Mouse (Mus musculus) testis, adult 2 months (tissue): ENCODE results near the gene C2cd5. TPM values are rescaled to one million over a fixed set of nuclear protein-coding genes. Genes with fewer than 3 reads are reported as not detected.
"Not testable (repeated sequence)": the region's sequence is repeated elsewhere in the genome, so short reads cannot be mapped to it uniquely, and the experiment has no call there.

Experiments used
- H3K27ac ChIP-seq: fragments of 200-500 bp; 2 replicates; pipeline ENCODE4 v1.5.1; 2012; ENCODE audit warnings: low read depth, low read length; ENCODE audit not compliant: control insufficient read depth, insufficient read depth
- H3K27me3 ChIP-seq: fragments of 200-500 bp; 2 replicates; pipeline ENCODE4 v1.6.1; 2012; ENCODE audit warnings: mild to moderate bottlenecking, low read length, moderate library complexity; ENCODE audit not compliant: control insufficient read depth, insufficient read depth
- H3K36me3 ChIP-seq: fragments of 200-500 bp; 2 replicates; pipeline ENCODE4 v1.6.1; 2012; ENCODE audit warnings: mild to moderate bottlenecking, low read length; ENCODE audit not compliant: control insufficient read depth, insufficient read depth
- H3K4me1 ChIP-seq: fragments of 200-500 bp; 2 replicates; pipeline ENCODE4 v1.6.1; 2012; ENCODE audit warnings: low read length; ENCODE audit not compliant: control insufficient read depth, insufficient read depth
- H3K4me3 ChIP-seq: fragments of 200-500 bp; 2 replicates; pipeline ENCODE4 v1.5.1; 2012; ENCODE audit warnings: low read depth, mild to moderate bottlenecking, low read length, moderate library complexity, mixed read lengths; ENCODE audit not compliant: control insufficient read depth
- CTCF ChIP-seq: fragments of 200-500 bp; IDR thresholded peaks from 2 replicates; pipeline ENCODE4 v1.5.1; 2012; ENCODE audit warnings: low read depth, mild to moderate bottlenecking, inconsistent platforms, low read length, moderate library complexity; ENCODE audit not compliant: control insufficient read depth, insufficient read depth, insufficient replicate concordance
- POLR2A ChIP-seq: fragments of 200-500 bp; IDR thresholded peaks from 2 replicates; pipeline ENCODE4 v1.6.1; 2012; ENCODE audit warnings: low read depth, mild to moderate bottlenecking, inconsistent platforms, low read length, moderate library complexity; ENCODE audit not compliant: control insufficient read depth
- polyA plus RNA-seq: library from polyadenylated mRNA; depleted of rRNA; stranded (reverse); fragments of >200 nt; gene quantifications from 2 replicates; pipeline ENCODE4 v1.2.3, GENCODE M21; 2012

The C2cd5 gene
- polyA plus RNA-seq, 1 experiment, result 13.7 TPM

DNA sequence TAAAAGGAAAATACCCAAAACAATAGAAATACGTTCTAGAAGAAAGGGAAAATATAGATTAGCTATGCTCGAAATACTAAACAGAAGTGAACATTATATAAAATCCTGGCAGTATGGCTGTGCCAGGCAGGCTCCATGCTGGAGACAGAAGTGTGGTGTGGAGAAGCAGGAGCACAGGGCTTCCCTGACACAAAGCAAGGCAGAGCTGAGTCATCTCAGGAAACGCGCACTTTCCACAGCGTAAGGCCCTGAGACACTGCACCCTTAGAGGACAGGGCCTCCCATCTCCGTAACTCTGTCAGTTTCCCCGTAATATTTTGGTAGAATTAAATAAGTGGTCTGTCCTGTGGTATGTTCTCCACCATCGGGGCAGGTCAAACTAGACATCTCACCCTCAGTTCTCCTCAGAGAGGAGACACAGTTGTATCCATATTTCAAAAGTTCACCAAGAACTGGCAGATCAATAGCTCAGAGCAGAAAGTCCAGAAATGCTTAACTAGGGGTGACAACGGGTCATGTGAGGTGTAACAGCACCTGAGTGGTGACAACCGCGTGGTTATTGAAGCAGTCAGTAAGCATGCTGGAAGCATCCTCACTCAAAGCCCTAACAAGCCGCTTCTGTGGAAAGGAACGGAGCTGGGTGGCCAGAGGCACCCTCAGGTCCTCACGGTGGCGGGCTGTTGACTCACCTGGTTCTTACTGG is 87.3 kb downstream of the C2cd5 start:
- H3K27me3 ChIP-seq, result no peaks in the 10 kb centered on the region
- H3K4me3 ChIP-seq, result no peak overlapping the region
- no peak for TF ChIP-seq CTCF
- TF ChIP-seq POLR2A, result no peak
- H3K4me1 ChIP-seq, result no peaks in the 10 kb centered on the region
- H3K27ac ChIP-seq, result no peak overlapping the region
- H3K36me3 ChIP-seq, result no peaks in the 10 kb centered on the region; the same call in 1 of the 2 replicates

DNA sequence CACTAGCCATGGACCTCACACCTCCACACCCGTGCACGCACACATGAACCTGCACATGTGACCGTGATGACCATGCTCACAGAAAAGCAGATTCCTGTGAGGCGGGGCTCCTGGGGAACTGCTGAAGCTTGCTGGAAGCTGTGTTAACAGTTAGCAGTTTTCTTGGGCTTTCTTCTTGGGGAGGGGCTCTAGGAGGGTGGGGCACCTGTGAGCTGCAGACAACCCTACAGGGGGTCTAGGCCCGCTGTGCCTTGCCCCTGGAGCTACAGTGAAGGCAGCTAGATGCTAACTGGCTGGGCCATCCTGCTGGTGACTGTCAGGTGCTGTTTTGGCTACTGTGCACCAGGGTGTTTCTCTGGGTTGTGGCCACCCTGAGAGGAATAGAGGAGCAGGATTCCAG is 91.1 kb downstream of the C2cd5 start:
- no peaks in the 10 kb centered on the region for H3K27me3 ChIP-seq
- no peak overlapping the region for H3K27ac ChIP-seq
- no peaks in the 10 kb centered on the region for H3K4me1 ChIP-seq
- H3K4me3 ChIP-seq, result no peak overlapping the region
- no peaks in the 10 kb centered on the region; the same call in 1 of the 2 replicates for H3K36me3 ChIP-seq
- no peak for TF ChIP-seq CTCF
- no peak for TF ChIP-seq POLR2A

DNA sequence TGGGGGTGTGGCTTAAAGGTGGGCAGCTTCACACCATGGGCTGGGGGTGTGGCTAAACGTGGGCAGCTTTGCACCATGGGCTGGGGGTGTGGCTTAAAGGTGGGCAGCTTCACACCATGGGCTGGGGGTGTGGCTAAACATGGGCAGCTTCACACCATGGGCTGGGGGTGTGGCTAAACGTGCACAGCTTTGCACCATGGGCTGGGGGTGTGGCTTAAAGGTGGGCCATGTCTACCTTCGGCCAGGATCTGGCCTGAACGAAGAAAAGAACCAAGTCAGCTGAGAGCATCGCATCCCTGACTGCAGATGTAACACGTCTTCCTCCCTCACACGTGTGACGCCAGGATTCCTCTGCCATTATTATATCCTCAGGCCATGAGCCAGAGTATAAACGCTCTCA is 94.7 kb downstream of the C2cd5 start:
- H3K4me3 ChIP-seq, H3K4me1 ChIP-seq, H3K27me3 ChIP-seq, H3K36me3 ChIP-seq, H3K27ac ChIP-seq: not testable (repeated sequence)

DNA sequence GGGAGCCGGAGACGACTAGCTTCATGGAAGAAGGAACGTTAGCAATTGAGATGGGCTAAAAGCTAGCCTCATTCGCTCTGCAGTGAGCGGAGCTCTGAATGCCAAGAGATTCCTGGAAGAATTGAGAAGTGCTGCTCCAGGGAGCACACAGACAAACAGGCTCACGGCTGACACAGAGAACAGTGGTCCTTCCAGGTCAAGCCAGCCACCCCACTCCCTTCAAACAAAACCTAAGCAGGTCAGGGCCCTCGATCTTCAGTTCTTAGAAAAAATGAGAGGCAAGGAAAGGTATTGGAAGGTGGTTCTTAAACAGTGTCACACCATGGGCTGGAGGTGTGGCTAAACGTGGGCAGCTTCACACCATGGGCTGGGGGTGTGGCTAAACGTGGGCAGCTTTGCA is 95.1 kb downstream of the C2cd5 start:
- H3K4me1 ChIP-seq, result no peaks in the 10 kb centered on the region
- no peaks in the 10 kb centered on the region for H3K36me3 ChIP-seq
- H3K27me3 ChIP-seq, result no peaks in the 10 kb centered on the region
- TF ChIP-seq CTCF, result no peak
- H3K4me3 ChIP-seq, result no peak overlapping the region
- H3K27ac ChIP-seq, result no peak overlapping the region

DNA sequence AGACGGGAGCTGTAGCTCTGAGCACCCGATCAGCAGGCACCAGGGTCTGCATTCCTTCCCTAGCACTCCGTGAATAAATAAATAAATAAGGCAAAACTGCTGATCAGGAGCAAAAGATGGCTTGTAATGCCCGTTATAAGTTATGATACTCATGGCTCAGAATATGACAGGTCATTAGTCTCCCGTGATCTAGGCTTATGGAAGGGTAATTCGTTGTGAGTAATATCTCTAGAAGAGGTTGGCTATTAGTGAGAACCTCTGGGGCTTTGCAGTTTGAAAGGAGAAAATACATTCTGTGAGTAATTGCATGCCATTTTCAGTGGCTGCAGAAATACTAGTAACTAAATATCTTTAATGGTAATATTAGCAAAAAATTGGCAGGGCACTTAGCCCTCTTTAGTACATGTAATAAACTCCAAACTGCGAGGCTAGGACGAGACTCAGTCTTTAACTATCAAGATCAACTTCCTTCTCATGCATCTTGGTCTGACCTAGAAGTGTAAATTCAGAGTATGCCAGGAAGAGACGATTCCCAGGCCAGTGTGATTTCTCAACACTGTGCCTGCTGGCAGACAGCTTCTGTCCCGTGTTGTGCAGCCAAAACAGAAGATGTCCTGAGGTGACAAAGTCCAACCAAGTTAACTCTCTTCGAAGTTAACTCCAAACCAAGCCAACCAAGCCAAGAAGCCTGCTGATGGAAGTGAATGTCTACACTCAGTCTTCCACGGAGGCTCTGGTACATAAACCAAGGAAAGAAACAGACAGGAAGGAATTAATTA is 101.5 kb downstream of the C2cd5 start:
- Histone ChIP-seq H3K4me3 (no peak overlapping the region), H3K27ac (no peak overlapping the region), H3K4me1 (no peaks in the 10 kb centered on the region), H3K36me3 (no peaks in the 10 kb centered on the region), H3K27me3 (no peaks in the 10 kb centered on the region)
- TF ChIP-seq CTCF, result no peak
- TF ChIP-seq POLR2A, result no peak

DNA sequence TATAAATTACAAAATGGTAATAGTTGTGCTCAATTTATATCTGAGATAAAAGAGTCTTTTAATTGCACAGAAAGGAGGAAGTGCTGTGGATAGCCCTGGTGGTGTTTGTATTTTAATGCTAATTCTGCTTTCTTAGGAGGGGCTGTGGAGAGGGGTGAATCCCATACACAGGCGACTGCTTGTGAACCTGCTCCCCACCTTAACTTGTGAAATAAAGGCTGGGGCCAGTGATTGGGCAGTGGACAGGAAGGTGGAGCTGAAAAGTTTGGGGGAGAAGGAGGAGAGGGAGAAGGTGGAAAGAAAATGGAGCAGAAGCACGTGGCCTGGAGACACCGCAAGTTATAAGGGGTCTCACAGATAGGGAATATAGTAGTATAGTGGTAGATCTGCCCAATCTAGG is 103.1 kb downstream of the C2cd5 start:
- no peaks in the 10 kb centered on the region for H3K4me1 ChIP-seq
- no peak overlapping the region for H3K27ac ChIP-seq
- no peaks in the 10 kb centered on the region for H3K27me3 ChIP-seq
- H3K4me3 ChIP-seq, result no peak overlapping the region
- no peaks in the 10 kb centered on the region for H3K36me3 ChIP-seq
- no peak for TF ChIP-seq POLR2A
- TF ChIP-seq CTCF, result no peak

DNA sequence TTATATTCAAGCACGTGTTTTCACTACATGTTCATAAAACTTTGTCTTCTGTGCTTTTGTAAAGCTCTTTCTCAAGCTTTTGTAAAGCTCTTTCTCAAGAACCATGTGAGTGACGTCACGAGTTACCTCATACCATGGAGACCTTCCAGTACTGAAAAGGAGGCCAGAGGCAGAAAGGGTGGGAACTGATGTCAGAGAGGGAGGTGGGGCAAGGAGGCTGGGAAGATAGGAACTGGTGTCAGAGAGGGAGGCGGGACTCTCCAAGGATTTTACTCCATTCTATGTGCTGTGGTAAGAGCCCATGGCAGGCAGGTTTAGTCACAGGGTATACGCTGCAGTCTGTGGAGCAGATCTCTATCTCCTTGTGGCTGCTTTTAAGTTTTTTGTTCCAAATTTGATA is 104.4 kb downstream of the C2cd5 start:
- Histone ChIP-seq H3K27ac (no peak overlapping the region), H3K4me3 (no peak overlapping the region), H3K36me3 (no peaks in the 10 kb centered on the region), H3K4me1 (no peaks in the 10 kb centered on the region), H3K27me3 (no peaks in the 10 kb centered on the region)
- no peak for TF ChIP-seq CTCF
- TF ChIP-seq POLR2A, result no peak
